Mouse (Mus musculus) hindbrain, embryonic 13.5 days (tissue): Measurements from ENCODE around the gene Klc1. TPM values are rescaled to one million over a fixed set of nuclear protein-coding genes. Genes with fewer than 3 reads are reported as not detected.

Experiments
- ATAC-seq: fragments of 200-750 bp; cut with Nextera tagmentation; 2 replicates; pipeline ENCODE4 v1.8.0; 2017; ENCODE audit warnings: moderate TSS enrichment; ENCODE audit not compliant: low FRiP score
- H3K27ac ChIP-seq: fragments of 300-500 bp; sonication (generic); 2 replicates; pipeline ENCODE4 v1.5.1; 2015; ENCODE audit warnings: inconsistent platforms, mild to moderate bottlenecking, moderate library complexity
- H3K27me3 ChIP-seq: fragments of 300-500 bp; sonication (generic); 2 replicates; pipeline ENCODE4 v1.6.1; 2015; ENCODE audit warnings: mild to moderate bottlenecking, inconsistent platforms
- H3K36me3 ChIP-seq: fragments of 300-500 bp; sonication (generic); 2 replicates; pipeline ENCODE4 v1.6.1; 2015; ENCODE audit warnings: mild to moderate bottlenecking, inconsistent platforms
- H3K4me1 ChIP-seq: fragments of 300-500 bp; sonication (generic); replicated peaks from 2 replicates; pipeline ENCODE4 v1.6.1; 2015; ENCODE audit warnings: inconsistent platforms
- H3K4me2 ChIP-seq: fragments of 300-500 bp; sonication (generic); 2 replicates; pipeline ENCODE4 v1.6.1; 2015; ENCODE audit warnings: inconsistent platforms, mild to moderate bottlenecking, moderate library complexity
- H3K4me3 ChIP-seq: fragments of 300-500 bp; sonication (generic); 2 replicates; pipeline ENCODE4 v1.5.1; 2015; ENCODE audit warnings: mild to moderate bottlenecking, inconsistent platforms
- H3K9ac ChIP-seq: fragments of 300-500 bp; sonication (generic); 2 replicates; pipeline ENCODE4 v1.6.1; 2015; ENCODE audit warnings: mild to moderate bottlenecking, inconsistent platforms
- H3K9me3 ChIP-seq: fragments of 300-500 bp; sonication (generic); 2 replicates; pipeline ENCODE4 v1.6.1; 2016; ENCODE audit warnings: inconsistent platforms
- WGBS: fragments of 180-500 bp; shearing (Covaris S2); methylation state at CpG from one replicate; pipeline ENCODE4 v1.1.7; 2015; 5-methylcytosine and 5-hydroxymethylcytosine counted together
- polyA plus RNA-seq: library from polyadenylated mRNA; unstranded; fragments of >200 nt; fragmentation: Nextera tagmentation; extraction: Ambion mirVana; gene quantifications from 2 replicates; pipeline ENCODE4 v1.2.1, GENCODE M21; 2015

The Klc1 gene
- polyA plus RNA-seq, 1 experiment from 2014 or later: 571 TPM

DNA sequence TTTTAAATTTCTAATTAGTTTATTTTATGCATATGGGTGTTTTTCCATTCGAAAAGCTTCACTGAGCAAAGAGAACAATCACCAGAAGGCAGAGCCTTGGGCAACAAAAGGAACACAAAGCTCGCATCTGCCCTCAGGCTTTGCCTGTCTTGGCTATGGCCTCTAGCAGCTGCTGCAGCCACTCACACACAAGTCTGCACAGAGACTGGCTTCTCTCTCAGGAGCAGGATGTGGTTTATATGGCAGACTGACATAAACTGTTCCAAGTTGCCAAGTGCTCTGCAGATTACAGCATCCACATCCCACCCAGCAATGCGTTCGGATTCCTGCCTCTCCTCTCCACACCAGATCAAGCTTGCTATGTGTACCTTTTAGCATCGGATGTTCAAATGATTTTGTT lies 93.1 kb downstream of the Klc1 start:
- Histone ChIP-seq H3K27ac (no peak overlapping the region), H3K36me3 (peaks cover 7% of the 10 kb centered on the region; the same call in 1 of the 2 replicates), H3K27me3 (no peaks in the 10 kb centered on the region), H3K4me2 (no peak overlapping the region), H3K4me3 (no peak overlapping the region), H3K9ac (no peak overlapping the region), H3K4me1 (no peaks in the 10 kb centered on the region), H3K9me3 (no peaks in the 10 kb centered on the region)
- WGBS: 80% methylated on average over 5 of the region's 5 CpGs
- no peak for ATAC-seq

DNA sequence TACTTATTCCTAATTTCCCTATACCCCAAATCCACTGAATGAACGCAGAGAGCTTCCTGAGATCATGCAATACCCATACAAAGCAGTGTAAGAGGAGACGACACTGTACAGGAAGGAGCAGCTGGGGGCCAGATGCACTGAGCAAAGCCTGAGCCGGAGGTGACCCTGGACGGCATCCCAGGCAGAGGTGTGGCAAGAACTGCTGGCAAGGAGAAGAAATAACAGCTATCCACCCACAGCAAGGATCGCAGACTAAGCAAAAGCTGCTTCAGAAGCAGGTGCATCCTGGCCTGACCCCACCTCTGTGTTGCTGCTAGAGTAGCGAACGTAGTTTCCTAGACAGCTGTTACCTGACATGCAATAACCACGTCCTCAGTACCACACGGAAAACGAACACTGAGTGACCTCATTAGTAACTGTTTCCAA lies 94.4 kb downstream of the Klc1 start:
- H3K4me3 ChIP-seq: no peak overlapping the region
- H3K9ac ChIP-seq: no peak overlapping the region
- ATAC-seq: no peak
- H3K36me3 ChIP-seq: peaks cover 15% of the 10 kb centered on the region; the same call in 1 of the 2 replicates
- H3K27ac ChIP-seq: no peak overlapping the region
- no peaks in the 10 kb centered on the region for H3K9me3 ChIP-seq
- no peak overlapping the region for H3K4me2 ChIP-seq
- H3K4me1 ChIP-seq: no peaks in the 10 kb centered on the region
- WGBS: 72% methylated on average over 10 of the region's 10 CpGs
- H3K27me3 ChIP-seq: no peaks in the 10 kb centered on the region

DNA sequence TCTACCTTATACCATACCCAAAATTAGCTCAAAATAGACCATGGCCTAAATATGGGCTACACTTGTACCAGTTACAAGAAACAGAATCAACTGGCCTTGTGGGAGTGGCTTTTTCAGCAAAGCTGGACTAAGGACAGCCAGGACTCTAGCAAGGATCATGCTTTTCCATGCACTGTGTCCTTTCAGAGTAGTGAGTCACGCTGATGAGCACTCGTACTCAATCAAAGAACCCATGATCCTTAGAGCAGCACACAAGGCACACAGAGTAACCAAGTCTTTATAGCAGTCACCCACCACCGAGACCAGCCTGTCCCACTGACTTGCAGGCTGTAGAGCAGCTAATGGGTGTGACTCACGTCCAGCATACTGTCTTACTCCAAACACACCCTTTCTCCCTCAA lies 94.9 kb downstream of the Klc1 start:
- no peak overlapping the region for H3K27ac ChIP-seq
- no peaks in the 10 kb centered on the region for H3K4me1 ChIP-seq
- H3K36me3 ChIP-seq: peaks cover 18% of the 10 kb centered on the region; the same call in 1 of the 2 replicates
- no peaks in the 10 kb centered on the region for H3K27me3 ChIP-seq
- no peaks in the 10 kb centered on the region for H3K9me3 ChIP-seq
- 75% methylated on average over 4 of the region's 4 CpGs for WGBS
- H3K4me3 ChIP-seq: no peak overlapping the region
- H3K4me2 ChIP-seq: no peak overlapping the region
- ATAC-seq: no peak
- no peak overlapping the region for H3K9ac ChIP-seq

DNA sequence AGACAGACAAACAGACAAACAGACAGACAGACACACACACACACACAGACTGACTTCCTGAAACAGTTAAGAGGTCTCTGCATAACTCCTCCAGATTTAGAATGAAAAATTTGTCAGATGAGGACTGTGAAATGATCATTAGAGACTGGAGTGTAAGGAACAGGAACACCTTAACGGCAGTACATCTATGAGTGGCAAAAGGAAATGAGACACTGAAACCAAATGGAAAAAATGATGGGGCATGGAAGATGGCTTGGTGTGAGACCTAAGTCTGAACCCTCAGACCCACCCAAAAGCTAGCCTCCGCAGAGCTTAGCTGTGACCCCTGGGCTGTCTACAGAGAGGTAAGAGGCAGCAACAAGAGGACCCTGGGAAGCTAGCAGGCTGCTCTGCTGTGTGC lies 96.8 kb downstream of the Klc1 start:
- no peak for ATAC-seq

More for the DNA sequence above, 96.8 kb downstream of the Klc1 start:
- Histone ChIP-seq H3K27ac (no peak overlapping the region), H3K4me3 (no peak overlapping the region), H3K4me1 (no peaks in the 10 kb centered on the region), H3K36me3 (peaks cover 21% of the 10 kb centered on the region; the same call in 1 of the 2 replicates), H3K27me3 (no peaks in the 10 kb centered on the region), H3K9ac (no peak overlapping the region), H3K4me2 (no peak overlapping the region), H3K9me3 (no peaks in the 10 kb centered on the region)
- 92% methylated on average over 2 of the region's 2 CpGs for WGBS

Other genes with a start within 250 kb of the Klc1 start
- gene Eif5, start 220.8 kb upstream of the Klc1 start, polyA plus RNA-seq: 630 TPM in 2 replicates
- gene Mark3, start 184.3 kb upstream of the Klc1 start, polyA plus RNA-seq: 50.6 and 50.9 TPM in 2 replicates
- gene Ckb, start 86.5 kb upstream of the Klc1 start, polyA plus RNA-seq: 1,675 and 1,703 TPM in 2 replicates
- 8.6 and 9.3 TPM in 2 replicates for gene Trmt61a, start 80.7 kb upstream of the Klc1 start, polyA plus RNA-seq
- gene Bag5, start 45.6 kb upstream of the Klc1 start, polyA plus RNA-seq: 65.3 and 67.9 TPM in 2 replicates
- gene Apopt1, start 45.6 kb upstream of the Klc1 start, polyA plus RNA-seq: 55.1 and 62.1 TPM in 2 replicates
- gene Xrcc3, start 55.0 kb downstream of the Klc1 start, polyA plus RNA-seq: 3.1 and 3.6 TPM in 2 replicates
- 38.4 and 42.9 TPM in 2 replicates for gene Zfyve21, start 55.3 kb downstream of the Klc1 start, polyA plus RNA-seq
- 23.0 and 25.5 TPM in 2 replicates for gene Ppp1r13b, start 149.3 kb downstream of the Klc1 start, polyA plus RNA-seq
- gene Atp5mpl, start 208.1 kb downstream of the Klc1 start, polyA plus RNA-seq: 734 and 738 TPM in 2 replicates
- 0.38 and 0.48 TPM in 2 replicates for gene Tdrd9, start 212.7 kb downstream of the Klc1 start, polyA plus RNA-seq
- gene Rd3l, start 222.5 kb downstream of the Klc1 start, polyA plus RNA-seq: not detected in 2 replicates